Mouse (Mus musculus): ENCODE data around the gene Glipr1. TPM values are rescaled to one million over a fixed set of nuclear protein-coding genes. Genes with fewer than 3 reads are reported as not detected.

Gene Glipr1
- polyA plus RNA-seq, 1 experiment from 2014 or later = 9.9 TPM

DNA sequence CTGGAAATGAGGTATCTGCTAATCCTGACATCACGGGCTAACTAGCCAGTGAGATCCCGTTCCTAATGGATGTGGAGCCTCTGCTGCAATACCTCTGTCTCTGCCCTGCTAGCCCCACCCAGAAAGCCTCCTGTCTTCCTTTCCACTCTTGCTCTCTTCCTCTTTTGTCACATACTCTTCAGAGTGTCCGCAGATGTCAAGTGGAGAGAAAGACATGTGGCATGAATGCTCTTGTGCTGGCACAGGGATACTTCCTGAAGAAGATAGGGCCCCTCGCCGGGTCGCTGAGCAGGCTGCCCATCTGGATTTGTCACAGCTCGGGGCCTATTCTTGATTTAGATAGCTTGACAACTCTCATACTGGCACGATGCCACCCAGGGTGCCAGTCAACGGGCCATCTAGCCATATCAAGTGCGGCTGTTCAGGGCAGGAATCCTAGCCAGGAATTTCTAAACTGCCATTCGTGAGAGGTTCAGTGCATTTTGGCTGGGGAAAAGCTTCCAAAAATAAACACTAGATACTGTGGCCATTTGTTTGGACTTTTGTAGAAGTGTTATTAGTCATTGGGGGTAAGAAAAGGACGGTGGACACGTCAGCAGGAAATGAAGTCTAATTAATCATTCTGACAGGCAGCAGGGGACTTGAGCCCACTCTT is 65.8 kb downstream of the Glipr1 start:
- Histone ChIP-seq H3K4me2 (ENCODE audit: low read depth, low read length) (no peak overlapping the region), H3K4me3 (ENCODE audit: low read depth, low read length) (no peak overlapping the region), H3K27ac (ENCODE audit: low read depth) (no peak overlapping the region), H3K36me3 (replicated peaks; ENCODE audit: insufficient read depth, low read length) (no peaks in the 10 kb centered on the region), H3K4me1 (ENCODE audit: insufficient read depth) (0 out of 2 replicates have a peak, but pooled peaks cover 4% of the 10 kb centered on the region), H3K9me3 (ENCODE audit: low read length) (no peaks in the 10 kb centered on the region), H3K9ac (replicated peaks) (no peak overlapping the region), H3K27me3 (ENCODE audit: insufficient read depth, low read length) (no peaks in the 10 kb centered on the region)
- DNase-seq (no peak), ATAC-seq (0 out of 2 replicates have a peak, but pooled peaks have one; percentile 12)
- TF ChIP-seq CTCF (IDR thresholded peaks at IDR 0.05; ENCODE audit: low read depth) = no peak
- no peak for TF ChIP-seq EP300 (IDR thresholded peaks at IDR 0.05; ENCODE audit: low read depth)
- WGBS (ENCODE audit: insufficient replicate concordance) = 38% methylated on average over 13 of the region's 13 CpGs

DNA sequence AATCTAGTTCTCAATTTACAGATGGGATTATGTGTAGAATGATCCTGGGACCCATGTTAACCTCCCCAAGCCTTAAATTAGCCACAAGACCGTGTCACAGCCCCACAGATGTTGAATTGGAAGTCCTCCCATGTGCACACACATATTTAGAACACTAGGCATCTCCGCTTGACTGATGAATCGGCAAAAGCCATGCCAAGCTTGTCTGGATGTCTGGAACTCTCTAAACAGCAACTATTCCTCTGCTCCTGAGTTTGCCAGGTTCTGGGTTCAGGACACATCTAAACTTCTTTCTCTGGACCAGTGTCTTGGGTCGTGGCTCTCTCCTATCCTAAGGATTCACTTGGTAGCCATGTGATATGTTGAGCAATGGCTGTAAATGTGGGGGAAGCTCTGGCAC is 66.4 kb downstream of the Glipr1 start:
- DNase-seq (no peak), ATAC-seq (no peak)
- H3K9me3 ChIP-seq (ENCODE audit: low read length) = no peaks in the 10 kb centered on the region
- no peak overlapping the region for H3K4me3 ChIP-seq (ENCODE audit: low read depth, low read length)
- H3K9ac ChIP-seq (replicated peaks) = no peak overlapping the region
- 68% methylated on average over 4 of the region's 4 CpGs for WGBS (ENCODE audit: insufficient replicate concordance)
- 0 out of 2 replicates have a peak, but pooled peaks cover 4% of the 10 kb centered on the region for H3K4me1 ChIP-seq (ENCODE audit: insufficient read depth)
- no peaks in the 10 kb centered on the region for H3K36me3 ChIP-seq (replicated peaks; ENCODE audit: insufficient read depth, low read length)
- TF ChIP-seq CTCF (IDR thresholded peaks at IDR 0.05; ENCODE audit: low read depth) (no peak), EP300 (IDR thresholded peaks at IDR 0.05; ENCODE audit: low read depth) (no peak)
- no peaks in the 10 kb centered on the region for H3K27me3 ChIP-seq (ENCODE audit: insufficient read depth, low read length)
- no peak overlapping the region for H3K27ac ChIP-seq (ENCODE audit: low read depth)
- no peak overlapping the region for H3K4me2 ChIP-seq (ENCODE audit: low read depth, low read length)

Other genes with a start within 250 kb of the Glipr1 start
- 11.2 and 11.6 TPM in 2 replicates for gene Krr1, start 30.0 kb downstream of the Glipr1 start, polyA plus RNA-seq (2015; fragmentation: Nextera tagmentation; extraction: Ambion mirVana)
- not detected in 2 replicates for gene Glipr1l1, start 57.6 kb upstream of the Glipr1 start, polyA plus RNA-seq (2015; fragmentation: Nextera tagmentation; extraction: Ambion mirVana)
- gene Glipr1l2, start 80.7 kb upstream of the Glipr1 start, polyA plus RNA-seq (2015; fragmentation: Nextera tagmentation; extraction: Ambion mirVana) = not detected in 2 replicates
- not detected in 2 replicates for gene Glipr1l3, start 157.7 kb upstream of the Glipr1 start, polyA plus RNA-seq (2015; fragmentation: Nextera tagmentation; extraction: Ambion mirVana)
- gene Caps2, start 161.0 kb upstream of the Glipr1 start, polyA plus RNA-seq (2015; fragmentation: Nextera tagmentation; extraction: Ambion mirVana) = not detected in 2 replicates

Data from liver, postnatal 0 days (tissue).